Mouse (Mus musculus) fat pad, adult 2 months (tissue): ENCODE measurements around the gene Cops3.

Experiments
- DNase-seq: peaks from one replicate; pipeline ENCODE4 v3.0.0-alpha.2; 2011; ENCODE audit warnings: low read depth, low spot score; ENCODE audit errors: extremely low read depth

Cops3 gene

DNA sequence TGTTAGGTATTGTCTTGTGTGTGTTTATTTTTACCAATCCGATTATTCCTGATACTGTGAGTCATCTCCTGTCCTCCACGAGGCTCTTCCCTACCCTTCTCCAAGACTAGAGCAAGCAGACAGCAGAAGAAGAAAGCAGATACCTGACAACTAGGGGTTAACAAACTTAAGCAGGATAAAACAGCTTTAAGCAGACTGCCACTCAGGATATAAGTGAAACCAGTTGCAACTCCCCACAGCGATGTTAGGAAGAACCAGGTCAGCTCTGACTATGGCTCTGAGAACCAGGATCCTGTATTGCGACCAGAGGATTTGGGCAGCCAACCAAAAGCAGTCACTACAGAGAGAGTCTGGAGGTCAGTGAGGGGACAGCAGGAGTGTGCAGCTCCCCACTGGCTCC, 28.4 kb downstream of the Cops3 start:
- no peak for DNase-seq

DNA sequence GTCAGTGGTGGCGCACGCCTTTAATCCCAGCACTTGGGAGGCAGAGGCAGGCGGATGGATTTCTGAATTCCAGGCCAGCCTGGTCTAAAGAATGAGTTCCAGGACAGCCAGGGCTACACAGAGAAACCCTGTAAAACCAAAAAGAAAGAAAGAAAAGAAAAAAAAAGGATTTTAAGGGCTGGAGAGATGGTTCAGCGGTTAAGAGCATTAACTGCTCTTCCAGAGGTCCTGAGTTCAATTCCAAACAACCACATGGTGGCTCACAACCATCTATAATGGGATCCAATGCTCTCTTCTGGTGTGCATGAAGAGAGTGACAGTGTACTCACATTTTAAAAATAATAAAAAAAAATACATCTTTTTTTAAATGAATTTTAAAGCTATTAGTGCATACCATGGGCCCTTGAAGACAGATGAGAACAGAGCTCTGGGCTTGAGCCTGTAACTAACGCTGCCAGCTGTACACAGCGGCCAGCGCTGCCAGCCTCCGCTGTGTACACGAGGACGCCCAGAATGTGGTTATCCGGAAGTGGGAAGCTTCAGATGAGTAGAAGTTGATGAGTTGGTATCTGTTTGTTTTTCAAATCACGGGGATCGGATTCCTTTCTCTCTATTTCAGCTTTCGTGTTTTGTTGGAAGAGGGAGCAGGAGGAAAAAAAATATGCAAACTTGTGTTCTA, 29.0 kb downstream of the Cops3 start:
- no peak for DNase-seq

DNA sequence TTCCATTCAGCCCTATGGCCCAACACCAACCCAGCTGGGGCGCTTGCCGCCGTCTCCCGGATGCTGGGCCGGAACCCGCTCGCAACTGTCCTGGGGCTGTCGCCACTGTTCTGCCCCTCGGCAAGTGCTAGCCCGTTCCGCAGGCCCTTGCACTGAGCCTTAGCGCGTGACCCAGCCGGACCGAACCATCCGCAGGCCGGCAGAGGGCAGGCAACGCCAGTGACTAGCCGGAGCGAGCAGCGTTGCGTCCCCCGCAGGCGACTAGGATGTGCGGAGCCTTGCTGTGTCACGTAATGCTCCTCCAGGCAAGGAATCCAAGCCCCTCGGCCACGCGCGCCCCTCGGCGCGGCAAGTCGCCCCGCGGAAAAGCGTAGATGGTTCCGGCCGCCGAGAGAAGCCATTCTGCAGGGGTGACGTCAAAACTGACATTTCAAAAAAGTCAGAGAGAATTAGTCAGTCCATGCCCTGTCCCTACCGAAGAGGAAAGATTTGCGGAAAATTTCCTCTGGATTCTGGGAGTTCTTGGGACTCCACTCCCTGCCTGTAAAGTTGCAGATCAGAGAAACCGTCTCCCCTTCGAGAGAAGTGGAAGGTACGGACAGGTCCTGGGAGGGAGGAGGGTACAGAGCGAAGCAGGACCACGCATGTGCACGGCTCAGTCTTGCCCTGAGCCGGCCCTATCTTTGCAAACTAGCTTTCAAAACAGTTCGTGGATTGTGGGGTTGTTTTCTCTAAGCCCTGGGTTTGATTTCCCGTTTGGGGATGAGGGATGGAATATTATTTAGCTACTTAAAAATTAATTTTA, 29.8 kb downstream of the Cops3 start, which contains the start of gene Flcn:
Flcn (minus strand) TSS at position 347 of the 805 bp plus-strand sequence.
- no peak for DNase-seq

DNA sequence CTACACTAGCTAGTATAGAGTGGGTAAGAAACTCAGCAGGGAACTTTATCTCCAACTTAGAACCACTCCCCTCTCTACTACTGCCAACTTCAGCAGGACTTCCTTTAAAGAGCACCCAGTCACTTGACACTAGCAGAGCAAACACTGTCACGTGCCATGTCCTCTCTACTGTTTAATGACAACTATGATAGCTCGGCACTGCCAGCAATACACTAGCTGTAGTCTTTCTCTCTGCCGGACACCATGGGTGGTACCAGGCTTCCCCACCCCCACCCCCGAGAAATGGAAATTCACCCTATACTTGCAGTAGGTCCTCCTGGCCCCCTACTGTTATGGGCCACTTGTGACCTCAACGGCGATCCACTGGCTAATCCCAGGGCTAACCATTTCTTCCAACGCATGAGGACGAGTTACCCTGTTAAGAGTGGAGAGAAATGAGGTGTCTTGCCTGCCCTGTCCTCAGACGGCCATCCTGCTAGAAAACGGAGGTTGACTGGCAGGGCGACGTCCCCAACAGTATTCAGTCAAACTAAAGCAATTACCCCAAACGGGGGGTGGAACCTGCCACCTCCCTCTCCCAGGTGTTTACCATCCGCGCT, 30.5 kb downstream of the Cops3 start:
- DNase-seq = no peak

DNA sequence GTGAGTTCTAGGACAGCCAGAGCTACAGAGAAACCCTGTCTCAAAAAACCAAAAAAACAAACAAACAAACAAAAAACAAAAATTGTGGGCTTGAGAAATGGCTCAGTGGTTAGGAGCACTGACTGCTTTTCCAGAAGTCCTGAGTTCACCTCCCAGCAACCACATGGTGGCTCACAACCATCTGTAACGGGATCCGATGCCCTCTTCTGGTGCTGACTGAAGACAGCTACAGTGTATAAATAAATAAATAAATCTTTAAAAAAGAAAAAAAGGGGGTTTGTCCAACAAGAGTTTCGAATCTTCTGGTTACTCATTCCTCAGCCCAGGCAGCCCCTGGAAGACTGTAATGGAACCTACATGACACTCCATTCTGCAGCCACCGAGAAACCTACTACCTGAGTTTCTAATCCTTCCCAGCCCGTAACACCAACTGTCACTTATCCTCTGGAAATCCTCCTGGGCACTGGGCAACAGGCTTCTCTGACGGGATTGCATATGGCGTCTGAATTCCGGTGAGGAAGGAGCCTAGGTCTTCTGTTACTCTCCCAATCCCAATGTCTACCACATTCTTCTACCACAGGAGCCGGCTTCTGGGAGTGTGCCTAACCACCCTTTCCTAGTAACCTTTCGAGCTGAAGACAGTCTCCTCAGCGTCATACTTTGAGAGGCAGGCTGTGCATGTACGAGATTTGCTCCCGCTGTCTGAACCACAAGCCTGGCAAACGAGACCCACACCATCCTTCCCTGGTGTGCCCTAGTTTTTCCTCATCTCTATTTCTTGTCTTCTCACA, 31.3 kb downstream of the Cops3 start:
- no peak for DNase-seq

DNA sequence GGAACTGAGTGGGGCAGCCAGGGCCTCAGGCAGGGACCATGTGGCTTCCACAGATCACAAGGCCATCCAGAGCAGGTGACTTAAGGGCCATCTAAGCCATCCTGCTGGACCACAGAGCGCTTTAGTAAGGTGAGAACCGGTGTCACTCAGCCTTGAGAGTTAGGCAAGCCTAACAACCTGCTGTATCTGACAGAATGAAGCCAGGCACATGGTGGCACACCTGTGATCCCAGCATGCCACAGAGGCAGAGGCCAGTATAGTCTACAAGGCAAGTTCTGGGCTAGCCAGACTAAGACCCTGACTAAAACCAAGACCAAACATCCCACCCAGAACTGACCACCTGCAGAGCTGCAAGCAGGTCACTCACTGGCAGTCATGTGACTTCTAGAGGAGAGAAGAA, 34.0 kb downstream of the Cops3 start:
- DNase-seq = no peak

DNA sequence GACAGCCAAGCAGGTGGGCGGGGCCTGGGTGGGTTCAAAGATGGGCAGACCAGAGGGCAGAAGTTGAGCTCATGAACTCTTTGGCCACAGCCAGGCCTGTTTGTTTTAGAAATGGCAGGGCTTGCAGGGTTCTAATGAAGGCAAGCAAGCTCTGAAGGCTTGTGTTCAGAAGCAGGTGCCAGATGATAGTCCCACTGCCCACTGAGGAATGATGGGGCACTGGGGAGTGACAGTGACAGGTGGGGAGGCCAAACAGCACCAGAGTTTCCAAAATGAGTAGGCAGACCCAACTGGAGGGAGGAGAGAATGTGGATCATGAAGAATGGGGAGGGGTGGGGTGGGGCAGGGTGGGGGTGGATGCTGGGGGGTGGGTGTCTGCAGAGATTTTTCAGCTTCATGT, 34.4 kb downstream of the Cops3 start:
- DNase-seq = no peak

DNA sequence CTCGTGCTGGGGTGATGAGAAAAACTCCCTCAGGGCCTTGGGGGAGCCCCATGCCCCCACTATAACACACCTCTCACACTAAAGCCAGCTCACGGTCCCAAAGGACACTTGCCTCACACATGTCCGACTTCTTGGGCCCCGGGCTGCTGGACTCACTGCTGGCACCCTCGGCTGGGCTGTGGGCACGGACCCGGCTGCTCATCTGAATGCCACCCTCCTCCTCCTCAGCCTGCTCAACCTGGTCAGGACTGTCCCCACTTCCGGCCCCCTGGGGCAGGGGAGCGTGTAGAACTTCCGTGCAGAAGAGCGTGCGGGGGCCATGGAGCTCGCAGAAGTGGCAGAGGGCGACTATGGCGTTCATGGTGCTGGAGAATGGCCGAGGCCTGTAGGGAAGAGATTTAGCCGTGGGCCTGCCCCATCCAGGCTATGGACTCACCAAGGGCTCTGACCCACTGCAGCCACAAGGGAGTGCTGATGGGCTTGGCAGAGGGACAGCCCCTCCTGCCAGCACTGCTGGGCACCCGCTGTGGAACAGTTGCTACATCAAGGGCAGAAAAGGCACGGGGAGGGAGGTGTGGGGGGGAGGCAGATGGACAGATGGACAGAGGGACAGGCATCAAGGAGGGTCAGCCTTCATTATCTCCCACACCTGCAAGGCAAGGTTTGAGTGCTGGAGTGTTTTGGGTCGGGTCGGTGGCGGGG, 35.1 kb downstream of the Cops3 start:
- no peak for DNase-seq

DNA sequence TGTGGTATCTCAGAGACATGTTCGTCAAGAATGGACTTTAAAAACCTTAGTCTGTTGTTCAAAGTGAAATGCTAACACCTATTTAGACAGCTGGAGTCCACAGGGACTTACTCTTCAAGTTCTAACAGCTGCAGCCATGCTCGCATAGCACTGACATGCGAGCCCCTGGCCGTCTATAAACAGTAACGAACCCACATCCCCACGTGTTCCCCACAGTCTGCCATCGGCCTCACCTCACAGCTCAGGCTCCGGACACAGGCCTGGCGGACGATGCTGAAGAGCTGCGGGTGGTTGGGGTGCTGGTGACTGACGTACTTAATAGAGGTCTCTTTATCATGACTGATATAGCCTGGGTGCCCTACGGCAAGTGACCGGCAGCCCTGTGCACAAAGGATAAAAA, 36.1 kb downstream of the Cops3 start:
- DNase-seq = no peak

DNA sequence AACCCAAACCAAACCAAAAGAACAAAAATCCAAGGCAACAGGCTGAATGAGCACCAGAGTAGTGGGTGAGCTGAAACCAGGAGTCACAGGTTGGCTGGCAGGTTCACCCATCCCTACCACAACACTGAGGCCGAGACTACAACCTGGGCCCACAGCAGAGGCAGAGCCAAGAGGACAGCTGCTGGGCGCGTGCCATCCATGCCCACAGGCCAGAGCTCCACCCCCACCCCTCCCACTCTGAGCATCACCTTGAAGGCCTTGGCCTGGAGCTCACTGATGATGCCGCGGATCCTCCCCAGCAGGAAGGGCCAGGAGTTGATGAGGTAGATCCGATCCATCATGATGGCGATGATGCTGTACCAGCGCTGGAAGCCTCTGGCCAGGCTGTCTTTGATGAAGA, 37.8 kb downstream of the Cops3 start:
- DNase-seq = no peak

DNA sequence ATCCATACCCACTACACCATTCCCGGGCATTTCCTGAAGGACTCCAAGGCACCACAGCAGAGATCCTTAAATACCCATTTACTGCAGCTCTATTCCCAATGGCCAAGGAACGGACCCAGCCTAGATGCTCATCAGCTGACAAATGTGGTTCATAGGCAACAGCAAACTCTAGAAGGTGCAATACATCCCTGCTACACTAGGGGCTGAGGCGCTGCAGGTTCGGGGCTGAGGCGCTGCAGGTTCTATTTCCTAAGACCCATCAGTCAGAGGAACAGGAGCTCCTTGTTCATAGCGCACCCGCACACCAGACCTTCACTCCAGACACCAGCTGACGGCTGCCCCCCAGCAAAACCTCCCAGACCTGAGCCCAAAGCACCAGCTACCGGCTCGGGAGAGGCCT, 39.2 kb downstream of the Cops3 start:
- DNase-seq = no peak

DNA sequence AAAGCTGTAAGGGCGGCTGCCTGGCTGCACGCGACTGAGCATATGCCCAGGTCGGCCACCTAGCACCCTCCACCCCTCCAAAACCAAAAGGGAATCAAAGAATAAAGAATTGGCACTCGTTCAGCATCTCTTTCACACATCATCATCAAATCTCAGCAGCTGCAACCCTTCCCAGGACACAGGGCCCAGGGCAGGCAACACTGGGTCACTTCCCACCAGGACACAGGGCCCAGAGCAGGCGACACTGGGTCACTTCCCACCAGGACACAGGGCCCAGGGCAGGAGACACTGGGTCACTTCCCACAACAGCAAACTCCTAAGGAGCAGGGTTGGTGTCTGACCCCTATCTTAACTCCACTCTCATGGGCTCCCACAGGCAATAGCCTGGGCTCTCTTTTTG, 46.2 kb downstream of the Cops3 start:
- no peak for DNase-seq

DNA sequence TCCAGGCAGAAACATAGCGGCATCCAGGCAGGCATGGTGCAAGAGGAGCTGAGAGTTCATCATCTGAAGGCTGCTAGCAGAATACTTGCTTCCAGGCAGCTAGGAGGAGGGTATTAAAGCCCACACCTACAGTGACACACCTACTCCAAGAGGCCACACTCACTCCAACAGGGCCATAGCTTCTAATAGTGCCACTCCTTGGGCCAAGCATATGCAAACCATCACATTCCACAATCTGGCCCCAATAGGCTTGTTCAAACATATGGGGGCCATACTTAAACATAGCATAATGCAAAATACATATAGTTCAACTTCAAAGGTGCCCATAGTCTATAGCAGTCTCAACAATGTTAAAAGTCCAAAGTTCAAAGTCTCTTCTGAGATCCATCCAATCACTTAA, 50.3 kb downstream of the Cops3 start:
- no peak for DNase-seq

DNA sequence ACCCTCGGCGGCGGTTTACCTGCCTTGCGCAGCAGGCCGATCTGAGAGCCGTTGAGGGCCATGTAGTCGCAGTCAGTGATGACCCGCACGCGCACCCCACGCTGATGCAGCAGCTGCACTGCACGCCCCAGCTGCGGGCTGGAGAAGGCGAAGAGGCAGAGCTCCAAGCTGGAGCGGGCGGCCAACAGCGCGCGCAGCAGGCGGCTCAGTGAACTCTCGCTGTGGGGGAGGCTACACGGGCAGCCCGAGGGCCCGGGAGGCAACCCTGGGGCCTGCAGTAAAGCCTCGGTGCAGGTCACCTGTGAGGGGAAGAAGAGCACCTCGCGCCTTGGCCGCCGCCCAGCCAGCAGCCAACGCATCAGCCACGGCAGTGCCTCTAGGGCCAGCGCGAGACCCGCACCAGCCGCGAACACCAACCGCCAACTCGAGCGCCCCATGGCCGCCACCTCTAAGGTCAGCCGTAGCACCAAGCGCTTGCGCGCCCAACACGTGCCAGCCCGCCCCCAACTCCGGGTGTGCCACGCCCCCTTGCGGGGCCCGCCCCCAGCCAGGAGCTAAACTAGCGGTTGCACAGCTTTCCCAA, 52.3 kb downstream of the Cops3 start, which contains the start of gene Pld6:
Pld6 (minus strand) TSS at position 447 of the 583 bp plus-strand sequence.
- DNase-seq = no peak

DNA sequence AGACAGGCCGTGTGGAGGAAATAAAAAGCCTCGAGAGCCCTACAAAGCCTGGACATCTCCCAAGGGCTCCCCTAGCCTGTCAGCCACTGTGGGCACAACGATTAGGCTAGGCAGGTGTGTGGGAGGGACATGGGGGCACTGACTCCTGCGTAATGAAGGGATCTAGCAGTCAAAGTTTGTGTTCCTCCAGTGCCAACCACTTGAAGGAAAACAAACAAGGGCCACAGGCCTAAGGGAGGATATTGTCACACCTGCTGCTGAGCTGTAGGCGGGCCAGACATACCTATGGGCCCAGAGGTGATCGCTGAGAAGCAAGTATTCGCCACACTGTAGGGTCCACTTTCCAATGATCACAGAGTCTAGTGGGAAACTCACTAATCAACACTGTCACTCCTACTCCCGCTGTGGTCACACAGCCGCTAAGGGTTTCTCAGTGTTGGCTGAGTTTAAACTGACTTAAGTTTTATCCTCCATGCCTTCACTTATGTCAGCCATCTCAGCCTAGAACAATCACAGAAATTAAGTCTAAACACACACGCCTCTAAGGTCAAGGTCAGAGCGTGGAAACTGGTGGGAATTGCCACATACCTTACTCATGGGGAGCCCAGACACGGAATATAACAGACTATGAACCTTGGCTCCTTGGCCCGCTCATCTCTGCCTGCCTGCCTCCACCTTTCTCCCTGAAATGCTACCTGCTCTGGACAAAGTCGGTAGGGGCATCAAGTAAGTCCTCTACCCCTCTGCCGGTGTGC, 53.0 kb downstream of the Cops3 start:
- no peak for DNase-seq

DNA sequence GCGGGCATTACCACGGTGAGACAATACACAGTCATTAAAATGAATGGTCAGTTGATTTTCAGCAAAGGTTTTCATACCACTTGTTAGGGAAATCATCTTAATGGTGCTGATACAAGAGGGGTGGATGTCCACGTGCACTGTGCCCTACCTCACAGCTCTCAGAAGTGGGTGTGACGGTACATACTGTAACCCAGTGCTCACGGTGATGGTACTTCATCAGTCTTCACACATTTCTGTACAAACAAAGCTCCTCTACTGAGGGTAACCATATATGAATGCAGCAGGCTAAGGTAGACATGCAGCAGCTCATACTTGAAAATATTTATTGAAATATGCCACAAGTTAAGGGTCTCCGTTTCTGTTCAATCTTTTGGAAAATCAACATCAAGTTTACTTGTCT, 56.0 kb downstream of the Cops3 start:
- no peak for DNase-seq

DNA sequence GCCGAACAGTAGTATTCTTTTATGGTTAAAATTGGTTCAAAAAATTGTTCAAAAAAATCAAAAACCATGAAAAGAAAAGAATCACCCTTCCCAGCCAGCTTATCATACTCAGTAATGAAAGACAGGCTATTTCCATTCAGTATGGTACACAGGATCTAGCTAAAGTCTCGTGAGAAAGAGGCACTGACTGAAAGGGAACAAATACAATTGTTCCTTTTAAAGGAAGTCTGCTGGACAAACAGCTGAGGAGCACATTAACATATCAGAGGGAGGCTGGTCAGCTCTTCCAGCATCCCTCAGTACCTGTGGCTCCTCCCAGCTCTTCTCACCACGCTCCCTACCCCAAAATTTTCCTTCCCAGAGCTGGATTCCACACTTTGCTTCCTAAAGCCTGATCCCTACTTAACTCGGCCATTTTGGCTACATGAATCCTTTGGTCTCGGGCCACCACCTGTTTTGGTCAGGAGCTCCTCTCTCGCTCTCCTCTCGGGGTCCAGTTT, 57.5 kb downstream of the Cops3 start:
- DNase-seq = no peak

DNA sequence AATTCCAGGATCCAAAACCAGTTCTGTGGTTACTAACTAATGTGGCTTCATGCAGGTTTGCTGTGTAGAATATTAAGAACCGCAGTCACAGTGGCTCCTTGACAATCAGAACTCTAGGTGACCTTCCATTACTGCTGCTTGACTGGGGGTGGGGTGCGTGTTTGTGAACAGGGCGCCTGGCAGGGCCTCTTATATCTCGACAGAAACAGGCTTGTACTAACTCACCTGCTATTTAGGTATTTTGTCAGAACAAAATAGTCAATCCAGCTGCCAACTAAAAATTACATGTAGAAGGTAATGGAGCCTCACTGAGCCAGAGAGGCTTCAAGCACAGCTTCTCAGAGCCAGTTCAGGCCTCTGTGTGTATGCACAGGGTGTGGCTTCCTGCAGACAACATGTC, 59.4 kb downstream of the Cops3 start:
- no peak for DNase-seq

DNA sequence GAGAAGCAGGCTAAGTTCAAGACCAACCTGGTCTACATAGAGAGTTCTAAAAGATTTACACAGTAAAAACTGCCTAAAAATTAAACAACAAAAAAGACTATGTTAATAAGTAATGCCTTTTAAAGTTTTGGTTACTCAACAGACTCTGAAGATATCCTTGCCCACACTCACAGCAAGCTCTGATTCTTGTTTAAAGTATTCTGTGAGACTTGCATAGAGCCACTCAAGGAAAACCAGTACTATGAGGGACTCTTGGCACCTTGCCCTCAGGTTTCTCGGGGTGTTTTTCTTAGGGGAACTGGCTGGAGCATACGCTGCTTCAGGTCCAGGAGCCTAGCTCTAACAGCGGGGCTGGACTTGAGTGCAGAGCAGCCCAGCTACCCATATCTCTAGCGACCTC, 60.2 kb downstream of the Cops3 start:
- no peak for DNase-seq

DNA sequence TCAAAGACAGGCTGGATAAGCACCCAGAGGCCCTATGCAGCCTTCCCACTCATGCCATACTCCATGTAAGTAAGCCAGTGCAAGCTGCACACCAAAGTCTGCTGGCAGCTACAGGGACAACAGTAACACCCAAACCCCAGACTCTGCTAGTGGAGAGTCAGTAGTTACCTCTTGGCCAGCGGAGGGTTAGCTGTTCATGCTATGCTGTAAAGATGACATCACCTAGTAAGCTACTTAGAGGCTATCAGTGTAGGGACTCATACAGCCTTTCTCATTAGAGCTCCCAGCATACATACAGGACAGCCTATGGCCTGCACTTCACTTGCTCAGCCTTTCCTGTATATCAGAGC, 60.8 kb downstream of the Cops3 start:
- DNase-seq = no peak
